Mouse (Mus musculus): ENCODE measurements around the gene Gm12569. TPM values are rescaled to one million over a fixed set of nuclear protein-coding genes. Genes with fewer than 3 reads are reported as not detected.

Gm12569 gene
- polyA plus RNA-seq, 1 experiment = not detected

Other genes starting within 250 kb of the Gm12569 start
- gene Olfr1377, start 238.5 kb upstream of the Gm12569 start, polyA plus RNA-seq (2012; rRNA removed) = not detected in 2 replicates
- not detected in 2 replicates for gene Olfr51, start 216.9 kb upstream of the Gm12569 start, polyA plus RNA-seq (2012; rRNA removed)
- gene Olfr54, start 206.2 kb upstream of the Gm12569 start, polyA plus RNA-seq (2012; rRNA removed) = not detected in 2 replicates
- not detected in 2 replicates for gene Olfr1375, start 172.4 kb upstream of the Gm12569 start, polyA plus RNA-seq (2012; rRNA removed)
- 0.61 and 1.3 TPM in 2 replicates for gene Zfp354a, start 161.2 kb upstream of the Gm12569 start, polyA plus RNA-seq (2012; rRNA removed)
- 21.8 and 31.9 TPM in 2 replicates for gene Clk4, start 41.3 kb downstream of the Gm12569 start, polyA plus RNA-seq (2012; rRNA removed)
- gene BC049762, start 42.6 kb downstream of the Gm12569 start, polyA plus RNA-seq (2012; rRNA removed) = 0.27 and 0.35 TPM in 2 replicates
- 3.3 and 4.4 TPM in 2 replicates for gene Col23a1, start 69.4 kb downstream of the Gm12569 start, polyA plus RNA-seq (2012; rRNA removed)